Mouse (Mus musculus): ENCODE results near the gene Gm20388. TPM values are rescaled to one million over a fixed set of nuclear protein-coding genes. Genes with fewer than 3 reads are reported as not detected.
"Not testable (repeated sequence)": the region's sequence is repeated elsewhere in the genome, so short reads cannot be mapped to it uniquely, and the experiment has no call there.

Gene Gm20388
- total RNA-seq, 2 experiments from 2014 or later: 10.7 TPM; not detected in 1

- DNase-seq (ENCODE audit: low spot score in 2 of 2): no peak
Measured at GRCm38 (mm10) chr8:123960056-123960455, 4049.4 kb downstream of the Gm20388 start.

GRCm38 (mm10) chr8:123960556-123960955 is 4049.9 kb downstream of the Gm20388 start:
- DNase-seq (ENCODE audit: low spot score in 2 of 2): not testable (repeated sequence)

- no peak for DNase-seq (ENCODE audit: low spot score in 2 of 2)
Measured at GRCm38 (mm10) chr8:123961371-123961770, 4050.7 kb downstream of the Gm20388 start.

GRCm38 (mm10) chr8:123966896-123967295 is 4056.3 kb downstream of the Gm20388 start:
- no peak for DNase-seq (ENCODE audit: low spot score in 2 of 2)

GRCm38 (mm10) chr8:123973495-123973894 is 4062.9 kb downstream of the Gm20388 start:
- DNase-seq (ENCODE audit: low spot score in 2 of 2): no peak

- no peak for DNase-seq (ENCODE audit: low spot score in 2 of 2)
Measured at GRCm38 (mm10) chr8:123977499-123977898, 4066.9 kb downstream of the Gm20388 start.

- peak in 1 of 2 experiments; percentile 42 for DNase-seq (ENCODE audit: low spot score in 2 of 2)
Measured at GRCm38 (mm10) chr8:123978166-123978838, 4067.7 kb downstream of the Gm20388 start.

- no peak for DNase-seq (ENCODE audit: low spot score in 2 of 2)
Measured at GRCm38 (mm10) chr8:123978926-123979325, 4068.3 kb downstream of the Gm20388 start.

- DNase-seq (ENCODE audit: low spot score in 2 of 2): no peak
Measured at GRCm38 (mm10) chr8:123980239-123980638, 4069.6 kb downstream of the Gm20388 start.

- peak; percentile 53 to 73 for DNase-seq (ENCODE audit: low spot score in 2 of 2)
Measured at GRCm38 (mm10) chr8:123981674-123982073, 4071.0 kb downstream of the Gm20388 start.

- peak in 1 of 2 experiments; percentile 27 for DNase-seq (ENCODE audit: low spot score in 2 of 2)
Measured at GRCm38 (mm10) chr8:123982291-123982793, 4071.7 kb downstream of the Gm20388 start.

- peak; percentile 61 to 73 for DNase-seq (ENCODE audit: low spot score in 2 of 2)
Measured at GRCm38 (mm10) chr8:123982826-123983400, 4072.3 kb downstream of the Gm20388 start, which contains the start of gene Abcb10. Gene Abcb10, minus strand, starts transcription at chr8:123983122.

GRCm38 (mm10) chr8:123988605-123989038 is 4078.0 kb downstream of the Gm20388 start:
- DNase-seq (ENCODE audit: low spot score in 2 of 2): no peak

- no peak for DNase-seq (ENCODE audit: low spot score in 2 of 2)
Measured at GRCm38 (mm10) chr8:123989128-123989527, 4078.5 kb downstream of the Gm20388 start.

- no peak for DNase-seq (ENCODE audit: low spot score in 2 of 2)
Measured at GRCm38 (mm10) chr8:123990277-123991049, 4079.8 kb downstream of the Gm20388 start.

GRCm38 (mm10) chr8:123992587-123992986 is 4081.9 kb downstream of the Gm20388 start:
- no peak for DNase-seq (ENCODE audit: low spot score in 2 of 2)

- DNase-seq (ENCODE audit: low spot score in 2 of 2): no peak
Measured at GRCm38 (mm10) chr8:123993597-123993996, 4083.0 kb downstream of the Gm20388 start.

GRCm38 (mm10) chr8:123993997-123994396 is 4083.4 kb downstream of the Gm20388 start:
- no peak for DNase-seq (ENCODE audit: low spot score in 2 of 2)

GRCm38 (mm10) chr8:123999568-123999967 is 4088.9 kb downstream of the Gm20388 start:
- no peak for DNase-seq (ENCODE audit: low spot score in 2 of 2)

GRCm38 (mm10) chr8:124002546-124003108 is 4092.0 kb downstream of the Gm20388 start:
- DNase-seq (ENCODE audit: low spot score in 2 of 2): no peak

- DNase-seq (ENCODE audit: low spot score in 2 of 2): no peak
Measured at GRCm38 (mm10) chr8:124007829-124008228, 4097.2 kb downstream of the Gm20388 start.

All from layer of hippocampus, adult 18-20 months (tissue).